Mouse (Mus musculus) myocyte (in vitro differentiated cells): ENCODE data around the gene Spata31d1d.

ENCODE experiments used
- E2F4 ChIP-seq: IDR thresholded peaks from one replicate; pipeline ENCODE4 v1.6.1; 2011; ENCODE audit warnings: mild to moderate bottlenecking, control low read depth, moderate library complexity; ENCODE audit not compliant: insufficient read depth
- MYOG ChIP-seq, 3 experiments: IDR thresholded peaks; one replicate each; pipeline ENCODE4 v1.6.1; 2011; ENCODE audit warnings: control low read depth in 2 of 3, low read depth in 2 of 3, mild to moderate bottlenecking in 2 of 3; ENCODE audit not compliant: insufficient read length in 2 of 3, control insufficient read depth in 1 of 3, insufficient read depth in 1 of 3
- POLR2A ChIP-seq: IDR thresholded peaks from one replicate; pipeline ENCODE4 v1.6.1; 2011; ENCODE audit warnings: low read depth, mild to moderate bottlenecking, control low read depth, moderate library complexity; ENCODE audit not compliant: insufficient read length
- POLR2AphosphoS2 ChIP-seq: IDR thresholded peaks from one replicate; pipeline ENCODE4 v1.6.1; 2011; ENCODE audit warnings: low read depth, control low read depth; ENCODE audit not compliant: insufficient read length
- SRF ChIP-seq: IDR thresholded peaks from one replicate; pipeline ENCODE4 v1.6.1; 2011; ENCODE audit warnings: low read depth; ENCODE audit not compliant: control insufficient read depth, insufficient read length
- TCF12 ChIP-seq: IDR thresholded peaks from one replicate; pipeline ENCODE4 v1.6.1; 2011; ENCODE audit warnings: mild to moderate bottlenecking, control low read depth; ENCODE audit not compliant: poor library complexity, insufficient read depth, severe bottlenecking
- USF1 ChIP-seq: IDR thresholded peaks from one replicate; pipeline ENCODE4 v1.6.1; 2011; ENCODE audit warnings: low read depth, mild to moderate bottlenecking, control low read depth, moderate library complexity

DNA sequence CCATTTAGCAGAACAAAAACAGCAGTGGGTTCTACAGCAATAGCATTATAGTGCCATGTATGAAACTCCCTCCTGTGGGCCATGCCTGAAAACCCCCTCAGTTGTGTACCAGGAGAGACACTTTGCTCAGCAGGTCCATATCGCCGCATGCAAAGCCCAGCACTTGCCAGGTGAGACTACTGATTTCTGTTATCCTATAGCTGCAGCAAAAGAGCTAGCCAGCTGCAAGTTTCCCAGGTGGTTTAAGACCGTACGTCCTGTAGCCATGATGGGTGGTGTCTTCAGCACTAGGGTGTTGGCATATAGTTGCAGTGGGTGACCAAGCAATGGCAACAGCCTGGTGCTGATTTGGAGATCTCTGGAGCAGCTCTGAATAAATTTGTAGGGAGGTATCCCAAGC, 7.8 kb upstream of the Spata31d1d start:
- no peak for TF ChIP-seq POLR2A
- TF ChIP-seq USF1: no peak
- no peak for TF ChIP-seq MYOG (IDR thresholded peaks at IDR 0.05; ENCODE audit: control insufficient read depth in 1 of 3, insufficient read depth in 1 of 3, insufficient read length in 2 of 3, low read depth in 2 of 3)
- no peak for TF ChIP-seq TCF12
- TF ChIP-seq SRF: no peak
- TF ChIP-seq POLR2AphosphoS2: no peak
- TF ChIP-seq E2F4: no peak
